Mouse (Mus musculus) forebrain, embryonic 11.5 days (tissue): ENCODE results near the gene Hipk2. TPM values are rescaled to one million over a fixed set of nuclear protein-coding genes. Genes with fewer than 3 reads are reported as not detected.

Source experiments
- ATAC-seq: fragments of 200-750 bp; cut with Nextera tagmentation; replicated peaks from 2 replicates; pipeline ENCODE4 v1.8.0; 2017; ENCODE audit warnings: moderate TSS enrichment; ENCODE audit not compliant: low FRiP score
- DNase-seq: peaks from one replicate; pipeline ENCODE4 v3.0.0-alpha.2; 2017; ENCODE audit warnings: low spot score
- H3K27ac ChIP-seq: fragments of 300-500 bp; sonication (generic); 2 replicates; pipeline ENCODE4 v1.5.1; 2014; ENCODE audit warnings: low read depth, low read length
- H3K27me3 ChIP-seq: fragments of 300-500 bp; sonication (generic); 2 replicates; pipeline ENCODE4 v1.6.1; 2014; ENCODE audit warnings: mild to moderate bottlenecking, low read length, mixed read lengths; ENCODE audit not compliant: control insufficient read depth, insufficient read depth
- H3K36me3 ChIP-seq: fragments of 300-500 bp; sonication (generic); 2 replicates; pipeline ENCODE4 v1.6.1; 2014; ENCODE audit warnings: mild to moderate bottlenecking, low read length, moderate library complexity, mixed read lengths; ENCODE audit not compliant: control insufficient read depth, insufficient read depth
- H3K4me1 ChIP-seq: fragments of 300-500 bp; sonication (generic); replicated peaks from 2 replicates; pipeline ENCODE4 v1.6.1; 2014; ENCODE audit warnings: low read length, mixed read lengths; ENCODE audit not compliant: control insufficient read depth, insufficient read depth
- H3K4me2 ChIP-seq: fragments of 300-500 bp; sonication (generic); 2 replicates; pipeline ENCODE4 v1.6.1; 2014; ENCODE audit warnings: low read depth, mild to moderate bottlenecking, low read length, moderate library complexity, mixed read lengths; ENCODE audit not compliant: severe bottlenecking
- H3K4me3 ChIP-seq: fragments of 300-500 bp; sonication (generic); 2 replicates; pipeline ENCODE4 v1.5.1; 2014; ENCODE audit warnings: low read depth, low read length
- H3K9ac ChIP-seq: fragments of 300-500 bp; sonication (generic); 2 replicates; pipeline ENCODE4 v1.6.1; 2014; ENCODE audit warnings: low read length
- H3K9me3 ChIP-seq: fragments of 300-500 bp; sonication (generic); 2 replicates; pipeline ENCODE4 v1.6.1; 2016; ENCODE audit warnings: low read length, mixed read lengths; ENCODE audit not compliant: control insufficient read depth
- WGBS: fragments of 180-500 bp; shearing (Covaris S2); extraction: QIAGEN DNeasy Blood & Tissue Kit; methylation state at CpG from one replicate; pipeline ENCODE4 v1.1.7; 2014; 5-methylcytosine and 5-hydroxymethylcytosine counted together
- polyA plus RNA-seq: library from polyadenylated mRNA; unstranded; fragments of >200 nt; fragmentation: Nextera tagmentation; extraction: Ambion mirVana; gene quantifications from 2 replicates; pipeline ENCODE4 v1.2.1, GENCODE M21; 2014

Gene Hipk2
- polyA plus RNA-seq, 1 experiment from 2014 or later: 31.0 TPM

GRCm38 (mm10) chr6:38919135-38919740 is 43.3 kb upstream of the Hipk2 start:
- Histone ChIP-seq H3K27ac (no peak overlapping the region), H3K27me3 (no peaks in the 10 kb centered on the region), H3K36me3 (no peaks in the 10 kb centered on the region), H3K4me2 (no peak overlapping the region), H3K9ac (no peak overlapping the region), H3K4me3 (no peak overlapping the region), H3K4me1 (no peaks in the 10 kb centered on the region), H3K9me3 (no peaks in the 10 kb centered on the region)
- DNase-seq (no peak), ATAC-seq (no peak)
- WGBS: 89% methylated on average over 14 of the region's 14 CpGs

- ATAC-seq: no peak
- no peaks in the 10 kb centered on the region for H3K27me3 ChIP-seq
Measured at GRCm38 (mm10) chr6:38918728-38919127, 42.8 kb upstream of the Hipk2 start.

GRCm38 (mm10) chr6:38917415-38917814 is 41.5 kb upstream of the Hipk2 start:
- no peak overlapping the region for H3K27ac ChIP-seq
- H3K4me1 ChIP-seq: no peaks in the 10 kb centered on the region
- H3K4me3 ChIP-seq: no peak overlapping the region
- H3K36me3 ChIP-seq: no peaks in the 10 kb centered on the region
- DNase-seq (no peak), ATAC-seq (no peak)
- no peaks in the 10 kb centered on the region for H3K27me3 ChIP-seq
- H3K9ac ChIP-seq: no peak overlapping the region
- 83% methylated on average over 3 of the region's 3 CpGs for WGBS
- H3K9me3 ChIP-seq: no peaks in the 10 kb centered on the region
- H3K4me2 ChIP-seq: no peak overlapping the region

More at GRCm38 (mm10) chr6:38918728-38919127, 42.8 kb upstream of the Hipk2 start:
- no peak overlapping the region for H3K9ac ChIP-seq
- no peaks in the 10 kb centered on the region for H3K9me3 ChIP-seq
- no peak overlapping the region for H3K4me2 ChIP-seq
- H3K4me1 ChIP-seq: no peaks in the 10 kb centered on the region
- DNase-seq: no peak
- no peak overlapping the region for H3K27ac ChIP-seq
- H3K36me3 ChIP-seq: no peaks in the 10 kb centered on the region
- H3K4me3 ChIP-seq: no peak overlapping the region
- WGBS: 94% methylated on average over 4 of the region's 4 CpGs

- Histone ChIP-seq H3K9me3 (no peaks in the 10 kb centered on the region), H3K27me3 (no peaks in the 10 kb centered on the region), H3K9ac (no peak overlapping the region), H3K4me2 (no peak overlapping the region), H3K36me3 (no peaks in the 10 kb centered on the region), H3K4me3 (no peak overlapping the region), H3K4me1 (no peaks in the 10 kb centered on the region), H3K27ac (no peak overlapping the region)
- DNase-seq (no peak), ATAC-seq (no peak)
- 95% methylated on average over 4 of the region's 4 CpGs for WGBS
Measured at GRCm38 (mm10) chr6:38916571-38916970, 40.6 kb upstream of the Hipk2 start.

GRCm38 (mm10) chr6:38915776-38916175 is 39.8 kb upstream of the Hipk2 start:
- Histone ChIP-seq H3K9me3 (no peaks in the 10 kb centered on the region), H3K27me3 (no peaks in the 10 kb centered on the region), H3K4me2 (no peak overlapping the region), H3K4me3 (no peak overlapping the region), H3K4me1 (no peaks in the 10 kb centered on the region), H3K27ac (no peak overlapping the region), H3K36me3 (no peaks in the 10 kb centered on the region), H3K9ac (no peak overlapping the region)
- no peak for ATAC-seq
- 64% methylated on average over 5 of the region's 5 CpGs for WGBS
- no peak for DNase-seq

GRCm38 (mm10) chr6:38914181-38914580 is 38.2 kb upstream of the Hipk2 start:
- no peaks in the 10 kb centered on the region for H3K36me3 ChIP-seq
- no peaks in the 10 kb centered on the region for H3K27me3 ChIP-seq
- no peak overlapping the region for H3K9ac ChIP-seq
- H3K9me3 ChIP-seq: no peaks in the 10 kb centered on the region
- DNase-seq: no peak
- ATAC-seq: no peak
- no peaks in the 10 kb centered on the region for H3K4me1 ChIP-seq
- 86% methylated on average over 10 of the region's 10 CpGs for WGBS
- H3K4me3 ChIP-seq: no peak overlapping the region
- no peak overlapping the region for H3K4me2 ChIP-seq
- H3K27ac ChIP-seq: no peak overlapping the region

GRCm38 (mm10) chr6:38913386-38914042 is 37.5 kb upstream of the Hipk2 start:
- H3K27ac ChIP-seq: no peak overlapping the region
- no peak for DNase-seq
- H3K36me3 ChIP-seq: no peaks in the 10 kb centered on the region
- no peak for ATAC-seq
- 69% methylated on average over 13 of the region's 13 CpGs for WGBS
- H3K4me2 ChIP-seq: no peak overlapping the region
- H3K27me3 ChIP-seq: no peaks in the 10 kb centered on the region
- H3K9ac ChIP-seq: no peak overlapping the region
- H3K4me3 ChIP-seq: no peak overlapping the region
- no peaks in the 10 kb centered on the region for H3K4me1 ChIP-seq
- H3K9me3 ChIP-seq: no peaks in the 10 kb centered on the region

GRCm38 (mm10) chr6:38912845-38913244 is 36.9 kb upstream of the Hipk2 start:
- WGBS: 86% methylated on average over 9 of the region's 9 CpGs
- Histone ChIP-seq H3K27me3 (no peaks in the 10 kb centered on the region), H3K27ac (no peak overlapping the region), H3K36me3 (no peaks in the 10 kb centered on the region), H3K9ac (no peak overlapping the region), H3K4me3 (no peak overlapping the region), H3K4me1 (no peaks in the 10 kb centered on the region), H3K4me2 (no peak overlapping the region), H3K9me3 (no peaks in the 10 kb centered on the region)
- DNase-seq (no peak), ATAC-seq (no peak)

GRCm38 (mm10) chr6:38912121-38912660 is 36.2 kb upstream of the Hipk2 start:
- DNase-seq: no peak
- Histone ChIP-seq H3K9ac (no peak overlapping the region), H3K4me3 (no peak overlapping the region), H3K36me3 (no peaks in the 10 kb centered on the region), H3K9me3 (no peaks in the 10 kb centered on the region), H3K4me1 (no peaks in the 10 kb centered on the region), H3K27ac (no peak overlapping the region), H3K27me3 (no peaks in the 10 kb centered on the region), H3K4me2 (no peak overlapping the region)
- ATAC-seq: no peak
